Mouse (Mus musculus): ENCODE results near the gene Phf1. TPM values are rescaled to one million over a fixed set of nuclear protein-coding genes. Genes with fewer than 3 reads are reported as not detected.
A peak's percentile ranks its signal among the peaks of the same experiment; 100 is the strongest.

Gene Phf1
- polyA plus RNA-seq (2014; fragmentation: Nextera tagmentation; extraction: Ambion mirVana) = 6.0 and 6.4 TPM in 2 replicates

- H3K27ac ChIP-seq (ENCODE audit: low read depth) = peak within 1 kb of the TSS; percentile 71
- H3K9me3 ChIP-seq (ENCODE audit: control insufficient read depth, low read length) = no peaks in the 10 kb centered on the region
- H3K4me1 ChIP-seq (replicated peaks; ENCODE audit: control insufficient read depth, insufficient read depth, low read length) = peaks cover 16% of the 10 kb centered on the region
- H3K36me3 ChIP-seq (ENCODE audit: control insufficient read depth, insufficient read depth, low read length) = peaks cover 49% of the 10 kb centered on the region
- peak; percentile 83 for ATAC-seq (replicated peaks; ENCODE audit: low FRiP score, low TSS enrichment, low read depth)
- WGBS = under 1% methylated on average over 42 of the region's 43 CpGs
- peak within 1 kb of the TSS; percentile 86 for H3K4me2 ChIP-seq (ENCODE audit: low read length)
- peak within 1 kb of the TSS; percentile 65 for H3K9ac ChIP-seq (ENCODE audit: low read length)
- no peaks in the 10 kb centered on the region for H3K27me3 ChIP-seq (replicated peaks; ENCODE audit: control insufficient read depth, insufficient read depth, low read length)
- peak within 1 kb of the TSS; percentile 72 for H3K4me3 ChIP-seq (ENCODE audit: low read depth, low read length)
- DNase-seq (ENCODE audit: low spot score) = peak; percentile 99
Measured at GRCm38 (mm10) chr17:26932839-26933398, at the start of gene Phf1. Phf1 (plus strand) TSS chr17:26933052.

DNA sequence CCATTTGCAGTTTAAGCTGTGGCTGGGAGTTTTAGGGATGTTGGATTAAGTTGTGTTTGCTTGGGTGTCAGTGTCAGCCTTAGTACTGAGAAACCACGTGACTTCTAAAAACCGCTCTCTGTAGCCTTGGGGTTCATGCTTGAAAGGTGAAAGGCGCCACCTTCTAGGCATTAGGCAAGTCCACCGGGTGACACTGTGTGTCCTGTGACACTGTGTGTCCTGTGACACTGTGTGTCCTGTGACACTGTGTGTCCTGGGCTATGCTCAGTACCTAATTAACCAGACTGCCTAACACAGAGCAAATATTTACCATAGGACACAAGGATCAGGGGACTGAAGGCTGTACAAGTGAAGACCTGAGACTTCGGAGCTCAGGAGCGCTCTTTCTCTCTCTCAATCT, 49.3 kb upstream of the Phf1 start:
- WGBS = 65% methylated on average over 6 of the region's 6 CpGs
- Histone ChIP-seq H3K36me3 (ENCODE audit: control insufficient read depth, insufficient read depth, low read length) (no peaks in the 10 kb centered on the region), H3K4me3 (ENCODE audit: low read depth, low read length) (no peak overlapping the region), H3K4me2 (ENCODE audit: low read length) (no peak overlapping the region), H3K27ac (ENCODE audit: low read depth) (no peak overlapping the region), H3K9ac (ENCODE audit: low read length) (no peak overlapping the region), H3K4me1 (replicated peaks; ENCODE audit: control insufficient read depth, insufficient read depth, low read length) (0 out of 2 replicates have a peak, but pooled peaks cover 6% of the 10 kb centered on the region), H3K27me3 (replicated peaks; ENCODE audit: control insufficient read depth, insufficient read depth, low read length) (no peaks in the 10 kb centered on the region), H3K9me3 (ENCODE audit: control insufficient read depth, low read length) (no peaks in the 10 kb centered on the region)
- ATAC-seq (replicated peaks; ENCODE audit: low FRiP score, low TSS enrichment, low read depth) = no peak
- no peak for DNase-seq (ENCODE audit: low spot score)

- Histone ChIP-seq H3K9ac (ENCODE audit: low read length) (peak overlapping the region; percentile 39), H3K4me2 (ENCODE audit: low read length) (peak overlapping the region; percentile 49), H3K4me3 (ENCODE audit: low read depth, low read length) (peak overlapping the region; percentile 37), H3K36me3 (ENCODE audit: control insufficient read depth, insufficient read depth, low read length) (no peaks in the 10 kb centered on the region), H3K4me1 (replicated peaks; ENCODE audit: control insufficient read depth, insufficient read depth, low read length) (0 out of 2 replicates have a peak, but pooled peaks cover 6% of the 10 kb centered on the region), H3K27ac (ENCODE audit: low read depth) (no peak overlapping the region; the same call in 1 of the 2 replicates), H3K27me3 (replicated peaks; ENCODE audit: control insufficient read depth, insufficient read depth, low read length) (no peaks in the 10 kb centered on the region), H3K9me3 (ENCODE audit: control insufficient read depth, low read length) (no peaks in the 10 kb centered on the region)
- ATAC-seq (replicated peaks; ENCODE audit: low FRiP score, low TSS enrichment, low read depth) (0 out of 2 replicates have a peak, but pooled peaks have one; percentile 42), DNase-seq (ENCODE audit: low spot score) (peak; percentile 85)
- WGBS = 21% methylated on average over 25 of the region's 25 CpGs
Measured at GRCm38 (mm10) chr17:26884995-26885926, 47.6 kb upstream of the Phf1 start.

- DNase-seq (ENCODE audit: low spot score) = peak; percentile 91
- no peaks in the 10 kb centered on the region for H3K9me3 ChIP-seq (ENCODE audit: control insufficient read depth, low read length)
- peak overlapping the region; percentile 49 for H3K4me2 ChIP-seq (ENCODE audit: low read length)
- H3K4me1 ChIP-seq (replicated peaks; ENCODE audit: control insufficient read depth, insufficient read depth, low read length) = 0 out of 2 replicates have a peak, but pooled peaks cover 6% of the 10 kb centered on the region
- peak; percentile 87 for ATAC-seq (replicated peaks; ENCODE audit: low FRiP score, low TSS enrichment, low read depth)
- H3K27me3 ChIP-seq (replicated peaks; ENCODE audit: control insufficient read depth, insufficient read depth, low read length) = no peaks in the 10 kb centered on the region
- H3K27ac ChIP-seq (ENCODE audit: low read depth) = no peak overlapping the region
- H3K4me3 ChIP-seq (ENCODE audit: low read depth, low read length) = peak overlapping the region; percentile 37
- H3K9ac ChIP-seq (ENCODE audit: low read length) = no peak overlapping the region
- 8% methylated on average over 30 of the region's 30 CpGs for WGBS
- no peaks in the 10 kb centered on the region for H3K36me3 ChIP-seq (ENCODE audit: control insufficient read depth, insufficient read depth, low read length)
Measured at GRCm38 (mm10) chr17:26886047-26886749, 46.7 kb upstream of the Phf1 start.

- no peak overlapping the region for H3K9ac ChIP-seq (ENCODE audit: low read length)
- DNase-seq (ENCODE audit: low spot score) = no peak
- 36% methylated on average over 3 of the region's 3 CpGs for WGBS
Measured at GRCm38 (mm10) chr17:26887926-26888325, 44.9 kb upstream of the Phf1 start.

GRCm38 (mm10) chr17:26892635-26893375, 40.0 kb upstream of the Phf1 start:
- Histone ChIP-seq H3K27me3 (replicated peaks; ENCODE audit: control insufficient read depth, insufficient read depth, low read length) (no peaks in the 10 kb centered on the region), H3K4me1 (replicated peaks; ENCODE audit: control insufficient read depth, insufficient read depth, low read length) (no peaks in the 10 kb centered on the region), H3K4me3 (ENCODE audit: low read depth, low read length) (no peak overlapping the region), H3K36me3 (ENCODE audit: control insufficient read depth, insufficient read depth, low read length) (no peaks in the 10 kb centered on the region), H3K4me2 (ENCODE audit: low read length) (peak overlapping the region; percentile 14; the same call in 1 of the 2 replicates), H3K27ac (ENCODE audit: low read depth) (no peak overlapping the region), H3K9me3 (ENCODE audit: control insufficient read depth, low read length) (no peaks in the 10 kb centered on the region), H3K9ac (ENCODE audit: low read length) (no peak overlapping the region)
- ATAC-seq (replicated peaks; ENCODE audit: low FRiP score, low TSS enrichment, low read depth) (no peak), DNase-seq (ENCODE audit: low spot score) (no peak)
- WGBS = 39% methylated on average over 16 of the region's 16 CpGs

More at GRCm38 (mm10) chr17:26887926-26888325, 44.9 kb upstream of the Phf1 start:
- H3K4me3 ChIP-seq (ENCODE audit: low read depth, low read length) = no peak overlapping the region
- no peaks in the 10 kb centered on the region for H3K9me3 ChIP-seq (ENCODE audit: control insufficient read depth, low read length)
- no peaks in the 10 kb centered on the region for H3K27me3 ChIP-seq (replicated peaks; ENCODE audit: control insufficient read depth, insufficient read depth, low read length)
- 0 out of 2 replicates have a peak, but pooled peaks cover 6% of the 10 kb centered on the region for H3K4me1 ChIP-seq (replicated peaks; ENCODE audit: control insufficient read depth, insufficient read depth, low read length)
- no peak for ATAC-seq (replicated peaks; ENCODE audit: low FRiP score, low TSS enrichment, low read depth)
- no peaks in the 10 kb centered on the region for H3K36me3 ChIP-seq (ENCODE audit: control insufficient read depth, insufficient read depth, low read length)
- no peak overlapping the region for H3K27ac ChIP-seq (ENCODE audit: low read depth)
- H3K4me2 ChIP-seq (ENCODE audit: low read length) = no peak overlapping the region

GRCm38 (mm10) chr17:26893492-26893891, 39.4 kb upstream of the Phf1 start:
- no peaks in the 10 kb centered on the region for H3K27me3 ChIP-seq (replicated peaks; ENCODE audit: control insufficient read depth, insufficient read depth, low read length)
- H3K9me3 ChIP-seq (ENCODE audit: control insufficient read depth, low read length) = no peaks in the 10 kb centered on the region
- no peak for ATAC-seq (replicated peaks; ENCODE audit: low FRiP score, low TSS enrichment, low read depth)
- no peak for DNase-seq (ENCODE audit: low spot score)
- 62% methylated on average over 6 of the region's 6 CpGs for WGBS
- H3K4me1 ChIP-seq (replicated peaks; ENCODE audit: control insufficient read depth, insufficient read depth, low read length) = no peaks in the 10 kb centered on the region
- no peak overlapping the region for H3K4me3 ChIP-seq (ENCODE audit: low read depth, low read length)
- no peak overlapping the region for H3K27ac ChIP-seq (ENCODE audit: low read depth)
- H3K9ac ChIP-seq (ENCODE audit: low read length) = no peak overlapping the region
- H3K36me3 ChIP-seq (ENCODE audit: control insufficient read depth, insufficient read depth, low read length) = no peaks in the 10 kb centered on the region
- no peak overlapping the region for H3K4me2 ChIP-seq (ENCODE audit: low read length)

DNA sequence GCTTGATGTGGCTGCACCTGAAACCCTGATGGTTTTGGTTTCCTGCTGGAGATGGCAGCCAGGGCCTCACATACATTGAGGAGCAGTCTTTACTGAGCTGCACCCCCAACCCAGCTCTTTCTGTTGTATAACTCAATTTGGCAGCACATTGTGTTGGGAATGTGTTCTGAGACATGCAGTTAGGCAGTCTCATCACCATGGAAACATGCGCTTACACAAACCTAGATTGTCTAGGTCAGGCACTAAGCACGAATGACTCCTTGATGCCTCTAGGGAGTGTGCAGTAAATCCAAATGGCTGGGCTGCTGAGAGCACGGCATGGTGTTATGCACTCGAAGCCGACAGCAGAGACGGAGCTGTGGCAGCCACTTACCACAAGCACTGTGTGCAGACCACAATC, 38.5 kb upstream of the Phf1 start:
- Histone ChIP-seq H3K9ac (ENCODE audit: low read length) (no peak overlapping the region), H3K9me3 (ENCODE audit: control insufficient read depth, low read length) (no peaks in the 10 kb centered on the region), H3K27ac (ENCODE audit: low read depth) (no peak overlapping the region), H3K4me2 (ENCODE audit: low read length) (no peak overlapping the region), H3K4me1 (replicated peaks; ENCODE audit: control insufficient read depth, insufficient read depth, low read length) (no peaks in the 10 kb centered on the region), H3K36me3 (ENCODE audit: control insufficient read depth, insufficient read depth, low read length) (no peaks in the 10 kb centered on the region), H3K27me3 (replicated peaks; ENCODE audit: control insufficient read depth, insufficient read depth, low read length) (no peaks in the 10 kb centered on the region), H3K4me3 (ENCODE audit: low read depth, low read length) (no peak overlapping the region)
- WGBS = 74% methylated on average over 6 of the region's 6 CpGs
- ATAC-seq (replicated peaks; ENCODE audit: low FRiP score, low TSS enrichment, low read depth) = no peak
- no peak for DNase-seq (ENCODE audit: low spot score)
